Mouse (Mus musculus) left cerebral cortex, postnatal 25 days (tissue): Measurements from ENCODE around the gene Rufy2. TPM values are rescaled to one million over a fixed set of nuclear protein-coding genes. Genes with fewer than 3 reads are reported as not detected.
"Not testable (repeated sequence)": the region's sequence is repeated elsewhere in the genome, so short reads cannot be mapped to it uniquely, and the experiment has no call there.

Experiments used
- DNase-seq, 2 experiments: peaks; one replicate each; pipeline ENCODE4 v3.0.0; 2022; ENCODE audit warnings: low spot score in 2 of 2, mixed read lengths in 1 of 2
- intact Hi-C: fragments of 180-260 bp; cut with DNase I; formaldehyde crosslinking; loops from one replicate; pipeline ENCODE4 v1.15.1; 2025
- total RNA-seq, 2 experiments: library from RNA; stranded (reverse); gene quantifications; 2 replicates each; pipeline ENCODE4 v1.2.3; 2021

Gene Rufy2
- total RNA-seq, 2 experiments from 2014 or later, result 79.0 to 84.4 TPM

DNA sequence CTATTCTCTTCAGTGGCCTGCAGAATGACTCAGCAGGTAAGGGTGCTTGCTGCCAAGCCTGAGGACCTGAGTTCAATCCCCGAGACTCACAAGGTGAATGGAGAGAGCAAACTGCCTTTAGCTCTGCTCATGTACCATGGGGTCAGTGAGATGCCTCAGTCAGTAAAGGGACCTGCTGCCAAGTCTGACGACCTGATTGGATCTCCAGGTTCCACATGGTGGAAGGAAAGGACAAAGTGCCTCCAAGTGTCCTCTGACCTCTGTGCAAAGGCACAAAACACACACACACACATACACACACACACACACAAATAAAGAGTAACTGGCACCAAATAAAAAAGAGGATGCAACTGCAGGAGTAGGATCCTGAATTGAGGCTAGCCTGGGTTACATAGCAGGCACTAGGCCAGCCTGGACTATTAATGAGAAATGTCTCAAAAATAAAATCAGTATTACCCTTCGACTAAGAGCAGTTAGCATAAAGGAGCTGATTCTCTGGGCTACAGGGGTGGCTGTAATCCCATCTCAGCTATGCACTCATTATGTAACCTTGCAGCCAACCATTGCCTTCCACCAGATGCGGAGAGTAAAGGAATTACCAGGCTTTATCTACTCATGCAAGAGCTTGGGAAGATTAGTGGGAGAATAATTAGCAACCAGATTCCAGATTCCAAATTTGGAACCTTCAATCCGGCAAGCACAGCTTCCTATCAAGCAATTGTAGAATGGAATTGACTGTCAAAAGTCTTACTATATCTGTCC lies 60.0 kb downstream of the Rufy2 start:
- intact Hi-C loops, result no loop called here
- DNase-seq, result no peak

DNA sequence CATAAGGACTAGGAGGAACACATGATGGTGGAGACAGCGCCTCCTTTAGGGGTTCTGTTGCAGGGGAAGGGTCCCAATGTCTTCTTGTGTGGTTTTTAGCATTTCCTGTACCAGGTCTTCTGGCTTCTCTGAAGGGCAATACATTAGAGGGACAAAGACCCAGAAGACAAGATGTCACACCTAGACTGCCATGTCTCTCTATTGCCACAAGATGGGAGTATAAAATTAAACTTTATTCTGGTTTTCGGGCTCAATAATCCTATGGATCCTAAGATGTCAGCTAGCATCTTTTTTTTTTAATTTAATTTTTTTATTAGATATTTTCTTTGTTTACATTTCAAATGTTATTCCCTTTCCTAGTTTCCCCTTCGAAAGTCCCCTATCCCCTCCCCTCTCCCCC lies 63.1 kb downstream of the Rufy2 start:
- intact Hi-C loops, result no loop called here
- DNase-seq, result no peak

GRCm38 (mm10) chr10:63047751-63048150 lies 67.7 kb downstream of the Rufy2 start:
- intact Hi-C loops, result no loop called here
- no peak for DNase-seq

DNA sequence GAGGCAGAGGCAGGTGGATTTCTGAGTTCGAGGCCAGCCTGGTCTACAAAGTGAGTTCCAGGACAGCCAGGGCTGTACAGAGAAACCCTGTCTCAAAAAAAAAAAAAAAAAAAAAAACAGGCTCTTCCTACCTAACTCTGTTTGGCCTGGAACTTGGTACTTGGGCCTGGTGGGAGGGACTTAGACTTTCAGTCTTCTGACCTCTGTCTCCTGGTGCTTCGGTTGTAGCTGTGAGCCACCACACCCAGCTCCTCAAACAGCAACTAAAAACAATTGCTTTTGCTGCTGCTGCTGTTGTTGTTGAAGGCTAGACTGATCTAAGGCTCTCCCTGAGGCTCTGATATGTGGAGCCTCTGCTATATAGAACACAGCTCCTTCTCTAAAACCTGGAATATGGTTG lies 69.1 kb downstream of the Rufy2 start:
- no peak for DNase-seq
- intact Hi-C loops, result no loop called here

GRCm38 (mm10) chr10:63051267-63051666 lies 71.2 kb downstream of the Rufy2 start:
- DNase-seq, result no peak
- intact Hi-C loops, result no loop called here

DNA sequence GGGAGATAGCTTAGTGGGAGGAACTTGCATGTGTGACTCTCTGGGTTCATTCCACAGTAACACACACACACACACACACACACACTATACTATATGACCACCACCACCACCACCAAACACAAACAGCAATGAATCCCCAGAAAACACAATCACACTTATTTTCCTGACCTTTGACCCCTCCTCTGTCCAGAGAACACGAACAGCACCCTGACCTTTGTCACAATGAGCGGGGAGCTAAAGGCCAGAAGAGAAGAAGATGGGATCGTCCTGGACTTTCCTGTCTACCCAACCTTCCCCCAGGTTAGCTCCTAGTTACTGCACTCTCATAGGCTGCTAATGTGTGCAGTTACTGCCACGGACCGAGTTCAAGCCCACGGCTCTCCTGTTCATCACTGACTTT lies 72.0 kb downstream of the Rufy2 start:
- intact Hi-C loops, result no loop called here
- DNase-seq, result no peak

DNA sequence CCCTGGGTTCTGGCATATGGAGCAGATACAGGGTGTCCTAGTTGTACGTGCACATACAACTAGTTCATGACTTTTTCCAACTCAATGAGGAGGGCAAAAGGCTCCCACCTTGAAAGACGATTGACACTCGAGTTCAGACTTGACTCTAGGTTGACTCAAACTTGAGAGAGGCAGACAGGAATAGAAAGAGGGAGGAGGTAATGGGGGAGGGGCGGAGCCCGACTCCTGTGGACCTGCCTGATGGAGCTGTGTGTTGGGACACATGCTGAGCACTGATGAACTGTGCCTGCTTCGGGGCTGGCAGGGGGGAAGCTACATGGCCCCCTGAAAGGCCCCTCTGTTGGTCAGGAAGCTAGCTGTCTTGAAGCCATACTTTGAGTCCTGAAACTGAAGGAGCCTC lies 73.0 kb downstream of the Rufy2 start:
- no peak for DNase-seq
- intact Hi-C loops, result no loop called here

DNA sequence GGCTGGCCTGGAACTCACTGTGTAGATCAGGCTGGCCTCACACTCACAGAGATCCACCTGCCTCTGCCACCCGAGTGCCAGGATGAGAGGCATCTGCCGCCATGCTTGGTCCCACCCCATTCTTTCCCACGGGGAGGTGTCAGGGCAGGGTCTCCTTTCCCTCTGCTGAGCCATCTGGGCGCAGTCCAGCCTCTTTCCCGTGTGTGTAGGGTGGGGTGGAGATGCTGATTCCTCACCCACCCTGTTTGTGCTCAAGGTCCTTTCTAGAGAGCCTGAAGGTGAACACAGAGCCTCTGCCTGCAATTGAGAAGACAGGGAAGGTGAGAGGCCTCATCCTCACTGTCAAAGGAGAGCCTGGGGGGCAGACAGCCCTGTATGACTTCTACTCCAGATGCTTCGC lies 74.0 kb downstream of the Rufy2 start:
- DNase-seq, intact Hi-C loops: not testable (repeated sequence)

DNA sequence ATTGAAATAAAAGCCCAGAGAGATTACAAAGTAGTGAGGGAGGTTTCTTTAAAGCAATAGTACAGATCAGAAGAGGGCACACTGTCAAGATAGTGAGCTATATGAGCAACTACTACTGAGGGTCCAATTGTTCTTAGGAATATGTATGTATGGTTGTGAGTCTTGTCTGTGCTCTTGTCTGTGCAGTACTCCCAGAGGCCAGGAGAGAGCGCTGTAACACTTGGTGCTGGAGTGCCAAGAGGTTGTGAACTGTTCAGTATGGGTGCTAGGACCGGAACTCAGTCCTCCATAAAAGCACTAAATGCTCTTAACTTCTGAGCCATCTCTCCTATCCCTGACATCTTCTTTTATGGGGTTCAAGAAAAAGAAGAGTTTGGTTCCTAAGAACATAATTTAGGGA lies 74.6 kb downstream of the Rufy2 start:
- intact Hi-C loops, result no loop called here
- no peak for DNase-seq

DNA sequence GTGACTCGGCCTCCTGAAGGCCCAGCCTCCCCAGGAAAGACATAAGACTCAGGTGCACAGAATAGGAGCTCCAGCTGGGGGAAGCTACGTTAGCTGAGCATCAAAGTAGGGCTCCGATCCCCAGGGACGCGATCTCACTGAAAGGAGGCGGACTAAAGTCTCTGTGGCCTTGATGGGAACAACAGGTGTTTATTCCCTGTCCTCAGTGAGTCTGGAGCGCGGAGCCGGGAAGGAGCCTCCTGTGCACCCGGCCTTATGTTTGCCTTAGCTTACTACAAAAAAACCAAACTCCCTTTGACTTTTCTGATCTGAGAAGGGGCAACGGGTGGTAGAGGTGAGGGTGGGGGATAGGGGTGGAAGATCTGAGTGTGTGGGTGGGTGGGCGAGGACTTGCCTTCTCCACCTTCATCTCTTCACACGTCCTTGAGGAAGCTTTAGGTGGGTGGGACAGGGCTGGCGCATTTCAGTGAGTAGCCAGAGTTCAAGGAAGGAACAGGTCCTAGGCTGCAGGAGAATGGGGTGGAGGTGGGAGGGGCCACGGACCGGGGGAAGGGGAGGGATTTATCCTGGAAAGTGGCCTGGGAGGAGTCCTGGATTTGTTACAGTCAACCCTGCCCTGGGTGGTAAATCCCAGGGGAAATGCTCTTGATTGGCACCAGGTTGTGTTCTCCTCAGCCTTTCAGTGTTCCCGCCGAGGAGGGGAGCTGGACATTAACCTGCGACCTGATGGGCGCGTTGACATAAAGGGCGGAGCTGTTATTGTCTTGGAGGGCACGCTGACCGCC lies 77.1 kb downstream of the Rufy2 start:
- intact Hi-C loops, result no loop called here
- DNase-seq, result no peak

GRCm38 (mm10) chr10:63059862-63060261 lies 79.8 kb downstream of the Rufy2 start, which contains the start of gene Pbld1:
Gene Pbld1 (plus strand): TSS chr10:63060162.
- intact Hi-C loops, result loop anchor here (10.0 kb wide), 1 partner anchor 75 kb away; the partner anchor contains the start of gene Rufy2

GRCm38 (mm10) chr10:63060406-63060805 lies 80.4 kb downstream of the Rufy2 start:
- intact Hi-C loops, result loop anchor here (10.0 kb wide), 1 partner anchor 76 kb away; the partner anchor contains the start of gene Rufy2

More at GRCm38 (mm10) chr10:63059862-63060261, 79.8 kb downstream of the Rufy2 start, which contains the start of gene Pbld1:
- DNase-seq, result no peak

GRCm38 (mm10) chr10:63061266-63061665 lies 81.2 kb downstream of the Rufy2 start:
- intact Hi-C loops, result loop anchor here (10.0 kb wide), 1 partner anchor 76 kb away; the partner anchor contains the start of gene Rufy2
- DNase-seq, result no peak

More at GRCm38 (mm10) chr10:63060406-63060805, 80.4 kb downstream of the Rufy2 start:
- DNase-seq, result no peak

GRCm38 (mm10) chr10:63062696-63063095 lies 82.7 kb downstream of the Rufy2 start:
- intact Hi-C loops, result loop anchor here (10.0 kb wide), 1 partner anchor 78 kb away; the partner anchor contains the start of gene Rufy2

GRCm38 (mm10) chr10:63063365-63063764 lies 83.3 kb downstream of the Rufy2 start:
- intact Hi-C loops, result loop anchor here (10.0 kb wide), 1 partner anchor 79 kb away; the partner anchor contains the start of gene Rufy2
- DNase-seq, result no peak

More at GRCm38 (mm10) chr10:63062696-63063095, 82.7 kb downstream of the Rufy2 start:
- DNase-seq, result no peak

GRCm38 (mm10) chr10:63064516-63064915 lies 84.5 kb downstream of the Rufy2 start:
- intact Hi-C loops, result loop anchor here (2.0 to 10.0 kb wide), 2 partner anchors 40 to 80 kb away; partner anchors contain the start of genes Hnrnph3, Pbld2 and Rufy2

GRCm38 (mm10) chr10:63065561-63065960 lies 85.5 kb downstream of the Rufy2 start:
- no peak for DNase-seq
- intact Hi-C loops, result loop anchor here (2.0 to 10.0 kb wide), 2 partner anchors 41 to 81 kb away; partner anchors contain the start of genes Hnrnph3, Pbld2 and Rufy2

More at GRCm38 (mm10) chr10:63064516-63064915, 84.5 kb downstream of the Rufy2 start:
- DNase-seq, result no peak

DNA sequence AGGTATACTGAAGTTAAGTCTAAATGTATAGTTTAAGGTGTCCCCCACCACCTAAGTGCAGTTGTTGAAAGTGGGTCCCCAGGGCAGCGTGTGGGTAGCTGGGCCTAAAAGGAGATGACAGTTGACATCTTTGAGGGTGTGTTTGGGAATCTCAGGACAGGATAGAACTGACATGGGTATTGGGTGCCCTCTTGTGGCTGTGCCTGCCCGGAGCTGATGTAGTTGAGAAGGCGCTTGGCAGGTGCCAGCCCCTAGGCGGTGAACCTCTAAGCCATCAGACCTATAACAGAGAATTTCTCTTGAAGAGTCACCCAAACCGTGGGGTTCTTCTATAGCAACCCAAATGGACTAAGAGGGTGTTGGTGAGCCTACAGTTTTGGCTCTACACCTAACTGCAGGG lies 86.0 kb downstream of the Rufy2 start:
- peak; percentile 71 to 80 for DNase-seq
- intact Hi-C loops, result loop anchor here (2.0 to 10.0 kb wide), 2 partner anchors 41 to 81 kb away; partner anchors contain the start of genes Hnrnph3, Pbld2 and Rufy2
